Mouse (Mus musculus) embryonic fibroblast, embryonic 13.5 days (primary cell): ENCODE results near the gene Nrxn1.

Source experiments
- CTCF ChIP-seq: IDR thresholded peaks from 2 replicates; pipeline ENCODE4 v1.5.1; 2011; ENCODE audit warnings: mild to moderate bottlenecking, control low read depth, low read length, moderate library complexity, borderline replicate concordance; ENCODE audit not compliant: insufficient read depth
- POLR2A ChIP-seq: IDR thresholded peaks from 2 replicates; pipeline ENCODE4 v1.6.1; 2011; ENCODE audit warnings: low read depth, mild to moderate bottlenecking, control low read depth, low read length, moderate library complexity

- TF ChIP-seq CTCF (no peak), POLR2A (no peak)
These were observed 18.1 kb downstream of the Nrxn1 start for GRCm38 (mm10) chr17:91074780-91075179.
